Mouse (Mus musculus) stomach, postnatal 0 days (tissue): Measurements from ENCODE around the gene Slc9a9. TPM values are rescaled to one million over a fixed set of nuclear protein-coding genes. Genes with fewer than 3 reads are reported as not detected.

Experiments used
- ATAC-seq: fragments of 200-750 bp; cut with Nextera tagmentation; 2 replicates; pipeline ENCODE4 v1.8.0; 2017; ENCODE audit not compliant: low FRiP score, low TSS enrichment
- DNase-seq: peaks from one replicate; pipeline ENCODE4 v3.0.0-alpha.2; 2016; ENCODE audit warnings: low spot score
- H3K27ac ChIP-seq: fragments of 300-500 bp; sonication (generic); replicated peaks from 2 replicates; pipeline ENCODE4 v1.5.1; 2014; ENCODE audit warnings: mild to moderate bottlenecking, control low read depth
- H3K27me3 ChIP-seq: fragments of 300-500 bp; sonication (generic); 2 replicates; pipeline ENCODE4 v1.6.1; 2014; ENCODE audit warnings: low read length; ENCODE audit not compliant: control insufficient read depth, insufficient read depth
- H3K36me3 ChIP-seq: fragments of 300-500 bp; sonication (generic); 2 replicates; pipeline ENCODE4 v1.6.1; 2014; ENCODE audit warnings: low read length, mixed read lengths; ENCODE audit not compliant: control insufficient read depth, insufficient read depth
- H3K4me1 ChIP-seq: fragments of 300-500 bp; sonication (generic); replicated peaks from 2 replicates; pipeline ENCODE4 v1.6.1; 2014; ENCODE audit warnings: antibody characterized with exemption; ENCODE audit not compliant: control insufficient read depth, insufficient read depth
- H3K4me2 ChIP-seq: fragments of 300-500 bp; sonication (generic); replicated peaks from 2 replicates; pipeline ENCODE4 v1.6.1; 2014; ENCODE audit warnings: low read depth, mild to moderate bottlenecking, control low read depth, moderate library complexity
- H3K4me3 ChIP-seq: fragments of 300-500 bp; sonication (generic); 2 replicates; pipeline ENCODE4 v1.5.1; 2014; ENCODE audit warnings: low read depth, low read length, control low read depth
- H3K9ac ChIP-seq: fragments of 300-500 bp; sonication (generic); 2 replicates; pipeline ENCODE4 v1.6.1; 2014; ENCODE audit warnings: mild to moderate bottlenecking, low read length, control low read depth, mixed read lengths
- H3K9me3 ChIP-seq: fragments of 300-500 bp; sonication (generic); 2 replicates; pipeline ENCODE4 v1.6.1; 2016; ENCODE audit warnings: low read length; ENCODE audit not compliant: control insufficient read depth
- CTCF ChIP-seq: IDR thresholded peaks from 2 replicates; pipeline ENCODE4 v1.5.1; 2016; ENCODE audit warnings: antibody characterized with exemption, low read depth, mild to moderate bottlenecking, moderate library complexity
- EP300 ChIP-seq: optimal IDR thresholded peaks from 2 replicates; pipeline ENCODE3; 2016; ENCODE audit warnings: antibody characterized with exemption
- WGBS: fragments of 180-500 bp; shearing (Covaris S2); extraction: QIAGEN DNeasy Blood & Tissue Kit; methylation state at CpG from one replicate; pipeline ENCODE4 v1.1.7; 2014; 5-methylcytosine and 5-hydroxymethylcytosine counted together
- polyA plus RNA-seq: library from polyadenylated mRNA; unstranded; fragments of >200 nt; fragmentation: Nextera tagmentation; extraction: Ambion mirVana; gene quantifications from 2 replicates; pipeline ENCODE4 v1.2.1, GENCODE M21; 2015

Gene Slc9a9
- polyA plus RNA-seq, 1 experiment from 2014 or later: 3.4 TPM

DNA sequence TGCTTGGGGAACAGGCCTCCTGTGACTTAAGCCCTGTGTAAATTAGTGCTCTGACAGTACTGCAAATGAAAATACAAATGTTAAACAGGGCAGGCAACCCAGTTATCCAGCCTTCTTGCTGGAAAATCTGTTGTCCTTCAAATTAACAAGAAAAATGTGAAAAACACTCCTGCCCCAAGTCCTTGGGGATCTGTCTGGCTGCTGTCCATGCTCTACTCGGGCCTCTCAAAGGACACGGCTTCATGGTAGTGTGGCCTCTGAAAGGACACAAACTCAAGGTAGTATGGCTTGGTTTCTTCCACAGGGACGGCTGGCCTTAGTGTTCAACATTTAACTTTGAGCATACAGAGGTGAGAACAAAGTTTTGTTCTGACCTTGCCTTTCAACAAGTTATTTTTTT lies 118.6 kb downstream of the Slc9a9 start:
- Histone ChIP-seq H3K4me3 (no peak overlapping the region), H3K4me1 (no peaks in the 10 kb centered on the region), H3K27ac (no peak overlapping the region), H3K9me3 (no peaks in the 10 kb centered on the region), H3K36me3 (no peaks in the 10 kb centered on the region), H3K9ac (no peak overlapping the region), H3K27me3 (no peaks in the 10 kb centered on the region), H3K4me2 (no peak overlapping the region)
- WGBS: 68% methylated on average over 3 of the region's 3 CpGs
- DNase-seq (no peak), ATAC-seq (no peak)
- TF ChIP-seq CTCF: no peak
- TF ChIP-seq EP300: no peak

DNA sequence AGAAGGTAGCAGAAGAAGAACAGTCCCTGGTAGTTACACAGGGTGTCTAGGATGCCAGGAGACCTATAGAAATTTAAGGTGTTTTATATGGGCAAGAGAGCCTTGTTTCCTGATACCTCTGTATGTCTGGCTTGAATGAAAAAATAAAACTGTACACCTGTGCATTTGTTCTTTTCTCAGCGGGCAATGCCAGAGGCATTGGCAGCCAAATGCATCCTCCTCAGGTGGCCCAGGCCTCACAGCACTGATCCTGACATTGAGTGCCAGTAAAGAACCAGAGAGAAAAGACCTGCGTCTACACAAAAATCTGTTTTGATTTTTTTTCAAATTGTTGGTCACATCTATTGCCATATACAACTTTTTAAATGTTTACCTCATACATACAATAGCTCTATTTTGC lies 121.3 kb downstream of the Slc9a9 start:
- Histone ChIP-seq H3K4me1 (no peaks in the 10 kb centered on the region), H3K4me2 (no peak overlapping the region), H3K9me3 (no peaks in the 10 kb centered on the region), H3K27ac (no peak overlapping the region), H3K36me3 (no peaks in the 10 kb centered on the region), H3K9ac (no peak overlapping the region), H3K27me3 (no peaks in the 10 kb centered on the region), H3K4me3 (no peak overlapping the region)
- ATAC-seq (no peak), DNase-seq (no peak)
- TF ChIP-seq CTCF (no peak), EP300 (no peak)
- WGBS: 84% methylated on average over 2 of the region's 2 CpGs

DNA sequence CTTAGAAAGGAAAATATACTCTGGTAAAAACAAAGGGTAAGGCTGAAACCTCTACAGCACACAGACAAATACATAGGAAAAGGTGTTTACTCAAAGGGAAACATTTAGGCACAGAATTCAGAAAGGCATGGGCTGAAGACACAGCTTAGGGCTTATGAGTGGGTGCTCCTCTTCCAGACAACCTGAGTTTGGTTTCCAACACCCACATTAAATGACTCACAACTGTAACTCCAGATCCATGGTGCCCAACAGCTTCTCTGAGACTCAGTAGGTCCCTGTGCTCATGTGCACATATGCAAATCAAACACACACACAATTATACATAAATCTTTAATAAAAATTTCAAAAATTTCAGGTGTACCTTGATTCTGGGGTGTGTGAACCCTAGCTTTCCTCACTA lies 133.4 kb downstream of the Slc9a9 start:
- no peak overlapping the region for H3K4me2 ChIP-seq
- H3K27ac ChIP-seq: no peak overlapping the region
- DNase-seq (no peak), ATAC-seq (no peak)
- H3K36me3 ChIP-seq: no peaks in the 10 kb centered on the region
- no peak overlapping the region for H3K9ac ChIP-seq
- H3K4me1 ChIP-seq: no peaks in the 10 kb centered on the region
- TF ChIP-seq CTCF (no peak), EP300 (no peak)
- no peaks in the 10 kb centered on the region for H3K9me3 ChIP-seq
- H3K4me3 ChIP-seq: no peak overlapping the region
- no peaks in the 10 kb centered on the region for H3K27me3 ChIP-seq

DNA sequence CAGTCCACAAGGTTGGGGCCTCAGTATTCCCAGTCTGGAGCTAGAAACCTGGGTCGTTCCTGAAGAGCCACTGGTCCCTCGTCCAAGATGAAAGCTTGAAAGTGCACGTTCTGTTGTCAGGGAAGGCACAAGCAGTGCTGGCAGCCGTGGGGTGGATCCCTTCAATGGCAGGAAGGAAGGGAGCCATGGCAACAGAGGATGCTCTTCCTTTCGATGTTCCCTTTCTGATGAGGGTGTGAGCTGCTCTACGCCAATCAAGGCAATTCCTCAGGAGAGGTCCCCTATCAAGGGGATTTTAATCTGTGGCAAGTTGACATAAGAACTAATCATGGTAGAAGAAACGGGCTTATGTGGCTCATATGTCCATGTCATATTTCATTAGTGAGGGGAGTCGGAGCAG lies 135.8 kb downstream of the Slc9a9 start:
- no peaks in the 10 kb centered on the region for H3K27me3 ChIP-seq
- no peaks in the 10 kb centered on the region for H3K4me1 ChIP-seq
- no peaks in the 10 kb centered on the region for H3K36me3 ChIP-seq
- no peak for DNase-seq
- no peak overlapping the region for H3K4me3 ChIP-seq
- ATAC-seq: no peak
- TF ChIP-seq EP300 (no peak), CTCF (no peak)
- H3K9ac ChIP-seq: no peak overlapping the region
- H3K9me3 ChIP-seq: no peaks in the 10 kb centered on the region
- WGBS: 70% methylated on average over 8 of the region's 8 CpGs
- H3K27ac ChIP-seq: no peak overlapping the region
- H3K4me2 ChIP-seq: no peak overlapping the region

DNA sequence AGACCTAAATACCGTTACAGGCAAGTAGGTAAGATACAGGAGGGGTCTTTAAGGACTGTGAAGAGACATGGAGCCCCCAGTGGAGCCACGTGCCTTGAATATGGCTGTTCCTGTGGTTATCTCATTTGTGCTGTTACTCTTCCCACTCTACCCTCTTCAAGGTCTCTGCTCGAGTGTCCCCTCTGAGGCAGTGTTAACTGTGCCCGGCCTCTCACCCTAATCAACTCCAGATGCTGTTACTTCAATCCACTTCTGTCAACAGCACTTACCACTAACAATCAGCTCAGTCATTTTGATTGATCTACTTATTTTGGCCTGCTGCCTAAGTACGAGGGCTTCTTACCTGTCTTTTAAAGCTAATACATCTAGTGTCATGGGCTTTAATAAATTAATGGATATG lies 145.8 kb downstream of the Slc9a9 start:
- Histone ChIP-seq H3K9me3 (no peaks in the 10 kb centered on the region), H3K27me3 (no peaks in the 10 kb centered on the region), H3K4me1 (no peaks in the 10 kb centered on the region), H3K27ac (no peak overlapping the region), H3K9ac (no peak overlapping the region), H3K4me2 (no peak overlapping the region), H3K36me3 (no peaks in the 10 kb centered on the region), H3K4me3 (no peak overlapping the region)
- TF ChIP-seq EP300: no peak
- DNase-seq (no peak), ATAC-seq (no peak)
- 37% methylated on average over 5 of the region's 5 CpGs for WGBS

DNA sequence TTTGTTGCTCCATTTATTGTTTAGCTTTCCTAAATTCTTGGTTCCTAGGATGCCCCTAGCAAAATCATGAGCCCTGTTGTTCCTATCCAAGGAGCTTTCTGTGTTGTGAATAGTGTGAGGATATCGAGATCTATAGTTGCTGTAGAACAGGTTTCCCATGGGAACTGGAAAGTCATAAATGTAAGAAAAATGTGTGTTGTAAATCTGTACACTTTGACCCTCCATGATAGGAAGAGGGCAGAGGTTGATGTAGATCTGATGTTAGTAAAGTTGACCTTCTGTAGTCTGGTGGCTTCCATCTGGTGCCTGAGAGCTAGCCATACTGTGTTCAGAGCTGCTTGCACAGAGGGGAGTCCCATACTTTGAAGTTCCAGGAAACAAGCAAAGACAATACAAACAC lies 151.6 kb downstream of the Slc9a9 start:
- Histone ChIP-seq H3K9ac (no peak overlapping the region), H3K27me3 (no peaks in the 10 kb centered on the region), H3K27ac (no peak overlapping the region), H3K4me3 (no peak overlapping the region), H3K4me1 (no peaks in the 10 kb centered on the region), H3K36me3 (no peaks in the 10 kb centered on the region), H3K9me3 (no peaks in the 10 kb centered on the region), H3K4me2 (no peak overlapping the region)
- DNase-seq (no peak), ATAC-seq (no peak)
- TF ChIP-seq CTCF (no peak), EP300 (no peak)
- WGBS: 78% methylated on average over 1 of the region's 1 CpGs
